Mouse (Mus musculus) neural tube, embryonic 14.5 days (tissue): ENCODE measurements around the gene Slc30a5. TPM values are rescaled to one million over a fixed set of nuclear protein-coding genes. Genes with fewer than 3 reads are reported as not detected.

Experiments
- ATAC-seq: fragments of 200-750 bp; cut with Nextera tagmentation; 2 replicates; pipeline ENCODE4 v1.8.0; 2017; ENCODE audit warnings: low read depth, mild to moderate bottlenecking, moderate TSS enrichment, moderate library complexity
- H3K27ac ChIP-seq: fragments of 300-500 bp; sonication (generic); 2 replicates; pipeline ENCODE4 v1.5.1; 2014; ENCODE audit warnings: low read depth, mild to moderate bottlenecking, control low read depth, low read length, moderate library complexity, mixed read lengths
- H3K27me3 ChIP-seq: fragments of 300-500 bp; sonication (generic); 2 replicates; pipeline ENCODE4 v1.6.1; 2014; ENCODE audit warnings: low read length; ENCODE audit not compliant: control insufficient read depth, insufficient read depth
- H3K36me3 ChIP-seq: fragments of 300-500 bp; sonication (generic); 2 replicates; pipeline ENCODE4 v1.6.1; 2014; ENCODE audit warnings: low read length, mixed read lengths; ENCODE audit not compliant: control insufficient read depth, insufficient read depth
- H3K4me1 ChIP-seq: fragments of 300-500 bp; sonication (generic); 2 replicates; pipeline ENCODE4 v1.6.1; 2014; ENCODE audit warnings: low read length; ENCODE audit not compliant: control insufficient read depth, insufficient read depth
- H3K4me2 ChIP-seq: fragments of 300-500 bp; sonication (generic); 2 replicates; pipeline ENCODE4 v1.6.1; 2014; ENCODE audit warnings: mild to moderate bottlenecking, low read depth, low read length, control low read depth
- H3K4me3 ChIP-seq: fragments of 300-500 bp; sonication (generic); 2 replicates; pipeline ENCODE4 v1.5.1; 2014; ENCODE audit warnings: low read depth, low read length, control low read depth, mixed read lengths
- H3K9ac ChIP-seq: fragments of 300-500 bp; sonication (generic); replicated peaks from 2 replicates; pipeline ENCODE4 v1.6.1; 2014; ENCODE audit warnings: low read depth, mild to moderate bottlenecking, control low read depth, low read length, mixed read lengths
- H3K9me3 ChIP-seq: fragments of 300-500 bp; sonication (generic); 2 replicates; pipeline ENCODE4 v1.6.1; 2016; ENCODE audit warnings: low read length; ENCODE audit not compliant: control insufficient read depth
- WGBS: fragments of 180-500 bp; shearing (Covaris S2); extraction: QIAGEN DNeasy Blood & Tissue Kit; methylation state at CpG from one replicate; pipeline ENCODE4 v1.1.7; 2014; 5-methylcytosine and 5-hydroxymethylcytosine counted together
- polyA plus RNA-seq: library from polyadenylated mRNA; unstranded; fragments of >200 nt; fragmentation: Nextera tagmentation; extraction: Ambion mirVana; gene quantifications from 2 replicates; pipeline ENCODE4 v1.2.1, GENCODE M21; 2014

The Slc30a5 gene
- polyA plus RNA-seq, 1 experiment from 2014 or later, result 40.2 TPM

DNA sequence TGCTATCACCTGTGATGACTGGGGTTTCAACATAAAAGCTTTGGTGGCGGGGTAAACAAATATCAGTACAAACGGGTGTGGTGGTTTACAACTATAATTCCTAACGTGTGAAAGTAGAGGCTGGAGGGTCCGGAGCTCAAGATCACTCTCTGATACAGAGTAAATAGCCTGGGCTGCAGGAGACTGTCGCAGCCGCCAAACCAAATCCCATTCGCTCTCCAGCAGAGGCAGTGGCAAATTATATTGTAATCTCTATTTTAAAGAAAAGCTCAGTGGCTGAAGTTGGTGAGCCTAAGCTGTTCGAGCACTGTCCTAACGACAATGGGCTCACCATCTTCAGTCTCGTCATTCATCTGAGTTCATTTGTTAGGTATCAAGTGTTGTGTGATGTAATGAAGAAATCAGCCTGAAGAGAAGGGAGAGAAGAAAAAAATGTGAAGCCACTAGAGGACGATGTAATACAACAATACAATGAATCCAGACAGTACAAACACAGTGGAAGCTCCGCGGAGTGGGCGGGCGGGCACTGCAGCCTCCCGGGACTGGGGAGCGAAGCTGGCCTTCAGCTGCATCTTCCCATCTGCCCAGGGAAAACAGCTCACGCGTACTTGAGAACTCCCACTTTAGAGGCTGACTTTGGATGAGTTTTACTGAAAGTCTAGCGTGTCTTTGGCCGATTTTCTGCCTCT is 13.8 kb upstream of the Slc30a5 start:
- no peaks in the 10 kb centered on the region for H3K9me3 ChIP-seq
- H3K27ac ChIP-seq, result no peak overlapping the region
- ATAC-seq, result peak; percentile 70; the same call in 1 of the 2 replicates
- H3K27me3 ChIP-seq, result no peaks in the 10 kb centered on the region
- H3K9ac ChIP-seq, result no peak overlapping the region
- H3K36me3 ChIP-seq, result no peaks in the 10 kb centered on the region
- peak overlapping the region; percentile 6; the same call in 1 of the 2 replicates for H3K4me2 ChIP-seq
- H3K4me3 ChIP-seq, result no peak overlapping the region
- 49% methylated on average over 21 of the region's 21 CpGs for WGBS
- no peaks in the 10 kb centered on the region for H3K4me1 ChIP-seq

GRCm38 (mm10) chr13:100846254-100846653 is 13.0 kb upstream of the Slc30a5 start:
- Histone ChIP-seq H3K9ac (no peak overlapping the region), H3K4me2 (no peak overlapping the region), H3K9me3 (no peaks in the 10 kb centered on the region), H3K4me3 (no peak overlapping the region), H3K36me3 (no peaks in the 10 kb centered on the region), H3K27ac (no peak overlapping the region), H3K4me1 (no peaks in the 10 kb centered on the region), H3K27me3 (no peaks in the 10 kb centered on the region)
- ATAC-seq, result no peak
- 81% methylated on average over 8 of the region's 8 CpGs for WGBS

DNA sequence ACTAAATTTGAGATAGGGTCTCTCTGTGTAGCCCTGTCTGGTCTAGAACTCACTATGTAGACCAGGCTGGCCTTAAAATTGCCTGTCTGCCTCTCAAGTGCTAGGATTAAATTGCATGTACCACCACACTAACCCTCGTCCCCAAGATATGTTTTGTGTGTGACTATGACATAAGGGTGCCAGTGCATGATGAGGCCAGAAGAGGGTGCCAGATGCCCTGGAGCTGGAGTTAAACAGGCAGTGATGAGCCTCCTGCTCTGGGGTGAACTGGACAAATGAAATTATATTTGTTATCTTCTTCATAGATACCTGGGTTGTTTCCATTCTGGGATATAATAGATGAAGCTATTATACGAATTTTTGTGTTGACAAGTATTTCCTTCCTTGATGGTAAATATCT is 10.7 kb upstream of the Slc30a5 start:
- WGBS, result 91% methylated on average over 2 of the region's 2 CpGs
- H3K4me2 ChIP-seq, result no peak overlapping the region
- H3K4me3 ChIP-seq, result no peak overlapping the region
- no peaks in the 10 kb centered on the region for H3K4me1 ChIP-seq
- no peaks in the 10 kb centered on the region for H3K36me3 ChIP-seq
- no peaks in the 10 kb centered on the region for H3K9me3 ChIP-seq
- H3K27me3 ChIP-seq, result no peaks in the 10 kb centered on the region
- H3K9ac ChIP-seq, result no peak overlapping the region
- H3K27ac ChIP-seq, result no peak overlapping the region
- ATAC-seq, result no peak

- H3K27me3 ChIP-seq, result no peaks in the 10 kb centered on the region
- H3K36me3 ChIP-seq, result no peaks in the 10 kb centered on the region
- H3K4me3 ChIP-seq, result no peak overlapping the region
- H3K9me3 ChIP-seq, result no peaks in the 10 kb centered on the region
- H3K4me2 ChIP-seq, result no peak overlapping the region
- H3K27ac ChIP-seq, result no peak overlapping the region
- H3K9ac ChIP-seq, result no peak overlapping the region
- WGBS, result 81% methylated on average over 7 of the region's 7 CpGs
- no peaks in the 10 kb centered on the region for H3K4me1 ChIP-seq
- no peak for ATAC-seq
Observed at GRCm38 (mm10) chr13:100843016-100843725, 9.9 kb upstream of the Slc30a5 start.

DNA sequence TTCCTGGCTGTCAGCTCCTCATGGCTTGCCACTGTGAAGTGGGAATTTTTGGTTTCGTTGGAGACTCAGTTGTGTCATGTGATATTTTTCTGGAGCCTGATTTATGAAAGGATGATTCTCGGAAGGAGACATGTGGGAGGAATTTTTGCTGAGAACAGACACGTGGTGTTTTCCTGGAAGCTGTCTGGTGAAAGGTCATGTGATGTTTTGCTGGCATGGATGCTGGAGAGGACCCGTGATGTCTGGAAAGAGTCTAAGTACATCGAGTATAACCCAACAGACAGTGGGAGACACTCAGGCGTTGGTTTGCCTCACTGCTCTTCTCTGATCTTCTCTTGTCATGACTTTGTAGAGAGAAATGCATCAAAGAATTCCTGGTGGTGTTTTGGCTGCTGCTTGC is 8.5 kb upstream of the Slc30a5 start:
- no peak for ATAC-seq

DNA sequence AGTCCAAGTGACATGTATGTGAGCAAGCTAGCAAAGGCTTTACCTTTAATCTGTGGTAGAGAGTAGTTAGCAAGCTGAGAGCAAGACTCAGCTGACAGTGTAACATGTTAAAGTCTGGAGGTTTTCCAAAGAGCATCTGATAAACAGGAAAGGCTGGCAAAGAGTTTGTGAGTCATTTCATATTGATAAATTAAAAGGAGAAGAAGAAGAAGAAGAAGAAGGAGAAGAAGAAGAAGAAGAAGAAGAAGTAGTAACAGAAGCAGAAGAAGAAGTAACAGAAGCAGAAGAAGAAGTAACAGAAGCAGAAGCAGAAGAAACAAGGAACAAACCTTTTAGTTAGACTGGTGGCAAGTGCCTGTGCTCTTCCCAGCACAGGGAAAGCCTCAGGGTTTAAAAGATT is 1.6 kb upstream of the Slc30a5 start:
- no peak overlapping the region for H3K4me2 ChIP-seq
- no peaks in the 10 kb centered on the region for H3K27me3 ChIP-seq
- no peak overlapping the region for H3K9ac ChIP-seq
- H3K4me1 ChIP-seq, result peaks cover 13% of the 10 kb centered on the region
- ATAC-seq, result no peak
- no peak overlapping the region for H3K4me3 ChIP-seq
- no peak overlapping the region for H3K27ac ChIP-seq
- no peaks in the 10 kb centered on the region for H3K36me3 ChIP-seq
- H3K9me3 ChIP-seq, result no peaks in the 10 kb centered on the region

More for the DNA sequence above, 8.5 kb upstream of the Slc30a5 start:
- WGBS, result 81% methylated on average over 6 of the region's 6 CpGs
- H3K4me2 ChIP-seq, result no peak overlapping the region
- H3K4me1 ChIP-seq, result no peaks in the 10 kb centered on the region
- no peaks in the 10 kb centered on the region for H3K9me3 ChIP-seq
- no peak overlapping the region for H3K9ac ChIP-seq
- H3K36me3 ChIP-seq, result no peaks in the 10 kb centered on the region
- H3K27ac ChIP-seq, result no peak overlapping the region
- no peak overlapping the region for H3K4me3 ChIP-seq
- no peaks in the 10 kb centered on the region for H3K27me3 ChIP-seq

GRCm38 (mm10) chr13:100833640-100834002 is 394 bp upstream of the Slc30a5 start:
- no peak for ATAC-seq
- peak overlapping the region; percentile 94 for H3K4me3 ChIP-seq
- H3K36me3 ChIP-seq, result no peaks in the 10 kb centered on the region
- H3K27me3 ChIP-seq, result no peaks in the 10 kb centered on the region
- 0 out of 2 replicates have a peak overlapping the region, but pooled peaks have one; percentile 26 for H3K4me2 ChIP-seq
- no peaks in the 10 kb centered on the region for H3K9me3 ChIP-seq
- H3K9ac ChIP-seq, result no peak overlapping the region
- peaks cover 13% of the 10 kb centered on the region for H3K4me1 ChIP-seq
- no peak overlapping the region for H3K27ac ChIP-seq
- 56% methylated on average over 6 of the region's 6 CpGs for WGBS

DNA sequence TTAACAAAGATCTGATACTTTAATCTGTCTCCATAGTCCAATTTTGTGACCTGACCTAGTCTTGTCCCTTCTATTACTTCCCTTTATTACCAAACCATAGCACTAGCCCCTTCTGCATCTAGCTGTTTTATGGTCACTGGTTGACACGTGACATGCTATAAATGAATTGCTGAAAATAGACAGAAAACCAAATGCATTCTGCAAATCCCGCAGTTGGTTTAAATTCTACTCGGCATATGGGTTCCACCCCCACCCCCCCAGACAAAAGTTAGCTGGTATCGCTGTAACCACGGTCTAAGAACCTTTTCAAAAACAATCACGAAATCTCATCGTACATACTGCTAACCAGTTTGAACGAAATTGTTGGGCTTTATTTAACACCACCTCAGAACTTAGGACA is 1.0 kb downstream of the Slc30a5 start:
- Histone ChIP-seq H3K9me3 (no peaks in the 10 kb centered on the region), H3K4me3 (peak overlapping the region; percentile 94), H3K27ac (peak overlapping the region; percentile 92; the same call in 1 of the 2 replicates), H3K9ac (peak overlapping the region; percentile 94), H3K36me3 (no peaks in the 10 kb centered on the region), H3K4me1 (peaks cover 13% of the 10 kb centered on the region), H3K4me2 (peak overlapping the region; percentile 93), H3K27me3 (no peaks in the 10 kb centered on the region)
- WGBS, result 2% methylated on average over 8 of the region's 8 CpGs
- ATAC-seq, result no peak

DNA sequence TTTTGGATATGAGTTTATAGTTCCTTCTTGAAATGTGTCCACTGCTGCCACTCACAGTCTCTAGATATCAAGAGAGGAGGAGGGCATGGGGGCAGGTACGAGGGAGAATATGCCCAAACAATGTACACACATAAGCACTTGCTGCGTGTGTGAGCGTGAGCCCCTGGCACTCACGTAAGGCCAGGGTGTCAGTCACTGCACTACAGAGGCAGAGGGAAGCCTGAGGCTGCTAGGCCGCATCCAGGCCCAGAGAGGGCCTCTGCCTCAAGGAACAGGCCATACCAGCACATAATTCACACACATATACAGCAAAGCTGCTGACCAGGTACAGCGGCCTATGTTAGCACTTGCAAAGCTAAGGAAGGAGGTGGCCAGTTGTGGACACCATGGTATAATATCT is 2.1 kb downstream of the Slc30a5 start:
- Histone ChIP-seq H3K27me3 (no peaks in the 10 kb centered on the region), H3K4me2 (0 out of 2 replicates have a peak overlapping the region, but pooled peaks have one; percentile 93), H3K9me3 (no peaks in the 10 kb centered on the region), H3K36me3 (peaks cover 1% of the 10 kb centered on the region), H3K27ac (no peak overlapping the region), H3K9ac (no peak overlapping the region), H3K4me3 (no peak overlapping the region), H3K4me1 (peaks cover 13% of the 10 kb centered on the region)
- ATAC-seq, result no peak
- 93% methylated on average over 6 of the region's 6 CpGs for WGBS
